Mouse (Mus musculus): Measurements from ENCODE around the gene Kctd10.

DNA sequence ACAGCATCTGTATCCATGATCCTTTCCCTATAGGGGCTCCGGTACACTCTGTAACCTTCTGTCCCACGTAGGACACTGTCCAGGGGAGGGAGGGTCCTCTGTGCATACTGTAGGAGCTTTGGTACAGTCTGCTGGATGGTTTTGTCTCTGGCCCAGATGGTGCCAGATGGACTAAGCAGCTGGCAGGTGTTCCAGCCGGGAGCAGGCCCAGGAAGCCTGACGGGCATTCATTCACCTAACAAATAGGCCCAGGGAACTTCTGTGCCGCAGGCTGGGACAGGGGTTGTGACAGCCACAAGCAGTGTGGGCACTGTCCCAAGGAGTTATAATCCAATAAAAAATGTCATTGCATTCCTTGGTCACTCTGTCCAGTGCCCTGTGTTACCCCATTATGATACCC lies 43.7 kb upstream of the Kctd10 start:
- TF ChIP-seq FLI1 (IDR thresholded peaks at IDR 0.05; ENCODE audit: low read length) (no peak), GATA1 (IDR thresholded peaks at IDR 0.05; ENCODE audit: borderline replicate concordance, low read length) (no peak)
